Mouse (Mus musculus) lung, postnatal 0 days (tissue): ENCODE measurements around the gene Unc45a.

ENCODE experiments used
- CTCF ChIP-seq: IDR thresholded peaks from 2 replicates; pipeline ENCODE4 v1.5.1; 2016; ENCODE audit warnings: antibody characterized with exemption, mild to moderate bottlenecking
- EP300 ChIP-seq: IDR thresholded peaks from 2 replicates; pipeline ENCODE4 v1.6.1; 2016; ENCODE audit warnings: antibody characterized with exemption, mild to moderate bottlenecking, control low read depth

DNA sequence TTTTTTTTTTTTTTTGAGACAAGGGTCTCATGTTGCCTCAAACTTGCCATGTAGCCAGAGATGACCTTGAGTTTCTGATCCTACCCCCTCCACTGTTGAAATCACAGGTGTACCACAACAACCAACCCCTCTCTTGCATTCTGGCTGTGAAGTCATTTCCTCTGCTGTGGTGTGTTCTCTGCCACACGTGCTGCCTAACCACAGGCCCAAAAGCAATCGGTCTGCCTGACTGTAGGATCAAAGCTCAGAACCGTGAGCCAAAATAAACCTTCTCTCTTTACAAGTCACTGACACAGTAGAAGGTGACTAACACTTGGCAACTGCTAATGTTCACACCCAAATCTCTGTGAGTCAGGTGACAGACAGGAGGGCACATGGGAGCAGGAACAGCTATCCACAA, 19.6 kb upstream of the Unc45a start:
- TF ChIP-seq CTCF (no peak), EP300 (no peak)
